Mouse (Mus musculus) forebrain, embryonic 13.5 days (tissue): Measurements from ENCODE around the gene Ubc. TPM values are rescaled to one million over a fixed set of nuclear protein-coding genes. Genes with fewer than 3 reads are reported as not detected.

ENCODE experiments used
- ATAC-seq: fragments of 200-750 bp; cut with Nextera tagmentation; 2 replicates; pipeline ENCODE4 v1.8.0; 2017
- H3K27ac ChIP-seq: fragments of 300-500 bp; sonication (generic); 2 replicates; pipeline ENCODE4 v1.5.1; 2015; ENCODE audit warnings: inconsistent platforms, mild to moderate bottlenecking, moderate library complexity
- H3K27me3 ChIP-seq: fragments of 300-500 bp; sonication (generic); 2 replicates; pipeline ENCODE4 v1.6.1; 2015; ENCODE audit warnings: mild to moderate bottlenecking, inconsistent platforms
- H3K36me3 ChIP-seq: fragments of 300-500 bp; sonication (generic); 2 replicates; pipeline ENCODE4 v1.6.1; 2015; ENCODE audit warnings: mild to moderate bottlenecking, inconsistent platforms; ENCODE audit not compliant: poor library complexity, severe bottlenecking
- H3K4me1 ChIP-seq: fragments of 300-500 bp; sonication (generic); 2 replicates; pipeline ENCODE4 v1.6.1; 2015; ENCODE audit warnings: inconsistent platforms
- H3K4me2 ChIP-seq: fragments of 300-500 bp; sonication (generic); 2 replicates; pipeline ENCODE4 v1.6.1; 2015; ENCODE audit warnings: inconsistent platforms, mild to moderate bottlenecking, moderate library complexity
- H3K4me3 ChIP-seq: fragments of 300-500 bp; sonication (generic); 2 replicates; pipeline ENCODE4 v1.5.1; 2015; ENCODE audit warnings: mild to moderate bottlenecking, inconsistent platforms
- H3K9ac ChIP-seq: fragments of 300-500 bp; sonication (generic); 2 replicates; pipeline ENCODE4 v1.6.1; 2015; ENCODE audit warnings: mild to moderate bottlenecking, inconsistent platforms
- H3K9me3 ChIP-seq: fragments of 300-500 bp; sonication (generic); replicated peaks from 2 replicates; pipeline ENCODE4 v1.6.1; 2016; ENCODE audit warnings: inconsistent platforms
- WGBS: fragments of 180-500 bp; shearing (Covaris S2); methylation state at CpG from one replicate; pipeline ENCODE4 v1.1.7; 2015; 5-methylcytosine and 5-hydroxymethylcytosine counted together
- polyA plus RNA-seq: library from polyadenylated mRNA; unstranded; fragments of >200 nt; fragmentation: Nextera tagmentation; extraction: Ambion mirVana; gene quantifications from 2 replicates; pipeline ENCODE4 v1.2.1, GENCODE M21; 2015

Ubc gene
- polyA plus RNA-seq, 1 experiment from 2014 or later: 1,082 TPM

DNA sequence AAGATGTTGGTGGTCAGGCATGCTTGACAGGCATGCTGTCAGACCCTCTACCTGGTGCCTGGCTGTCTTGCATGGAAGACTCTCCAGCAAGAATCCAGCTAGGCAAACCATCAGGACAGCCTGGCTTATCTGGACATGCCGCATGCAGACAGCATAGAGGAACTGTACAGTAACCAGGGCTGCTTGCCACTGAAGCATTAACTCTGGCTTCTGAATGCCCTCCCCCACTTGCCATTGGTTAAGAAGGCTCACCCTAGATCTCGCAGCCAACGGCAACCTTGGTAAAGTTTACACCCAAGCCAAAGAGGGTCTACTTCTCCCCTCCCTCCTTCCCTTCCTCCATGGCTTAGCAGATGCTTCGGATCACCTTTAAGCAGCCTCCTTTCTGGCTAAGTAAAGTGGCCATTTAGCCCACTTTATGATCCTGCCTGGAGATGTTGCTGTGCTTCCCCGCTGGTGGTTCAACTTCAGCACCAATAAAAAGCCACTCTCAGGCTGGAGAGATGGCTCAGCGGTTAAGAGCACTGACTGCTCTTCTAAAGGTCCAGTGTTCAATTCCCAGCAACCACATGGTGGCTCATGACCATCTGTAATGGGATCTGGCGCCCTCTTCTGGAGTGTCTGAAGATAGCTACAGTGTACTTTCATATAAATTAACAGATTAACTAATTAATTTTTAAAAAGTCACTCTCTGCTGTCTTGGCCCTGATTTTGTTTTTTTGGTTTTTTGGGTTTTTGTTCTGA lies 18.9 kb downstream of the Ubc start:
- Histone ChIP-seq H3K4me1 (no peaks in the 10 kb centered on the region), H3K9me3 (no peaks in the 10 kb centered on the region), H3K27ac (no peak overlapping the region), H3K4me2 (no peak overlapping the region), H3K4me3 (no peak overlapping the region), H3K27me3 (no peaks in the 10 kb centered on the region), H3K36me3 (no peaks in the 10 kb centered on the region), H3K9ac (no peak overlapping the region)
- 75% methylated on average over 7 of the region's 7 CpGs for WGBS
- ATAC-seq: no peak

DNA sequence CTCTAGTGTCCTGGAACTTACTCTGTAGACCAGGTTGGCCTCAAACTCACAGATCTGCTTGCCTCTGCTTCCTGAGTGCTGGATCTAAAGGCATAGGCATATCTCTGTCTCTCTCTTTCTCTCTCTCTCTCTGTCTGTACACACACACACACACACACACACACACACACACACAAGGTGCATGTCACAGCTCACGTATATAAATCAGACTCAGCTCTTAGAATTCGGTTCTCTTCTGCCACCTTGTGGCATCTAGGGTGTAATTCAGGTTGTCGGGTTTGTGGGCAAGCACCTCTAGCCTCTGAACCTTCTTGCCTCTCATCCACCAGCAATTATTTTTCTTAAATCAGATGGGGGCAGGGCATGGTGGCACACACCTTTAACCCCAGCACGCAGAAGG lies 21.4 kb downstream of the Ubc start:
- H3K27me3 ChIP-seq: no peaks in the 10 kb centered on the region
- H3K4me2 ChIP-seq: no peak overlapping the region
- H3K4me3 ChIP-seq: no peak overlapping the region
- H3K4me1 ChIP-seq: no peaks in the 10 kb centered on the region
- peak; percentile 38; the same call in 1 of the 2 replicates for ATAC-seq
- H3K36me3 ChIP-seq: no peaks in the 10 kb centered on the region
- 4% methylated on average over 4 of the region's 4 CpGs for WGBS
- H3K9me3 ChIP-seq: no peaks in the 10 kb centered on the region
- H3K9ac ChIP-seq: no peak overlapping the region
- H3K27ac ChIP-seq: no peak overlapping the region

DNA sequence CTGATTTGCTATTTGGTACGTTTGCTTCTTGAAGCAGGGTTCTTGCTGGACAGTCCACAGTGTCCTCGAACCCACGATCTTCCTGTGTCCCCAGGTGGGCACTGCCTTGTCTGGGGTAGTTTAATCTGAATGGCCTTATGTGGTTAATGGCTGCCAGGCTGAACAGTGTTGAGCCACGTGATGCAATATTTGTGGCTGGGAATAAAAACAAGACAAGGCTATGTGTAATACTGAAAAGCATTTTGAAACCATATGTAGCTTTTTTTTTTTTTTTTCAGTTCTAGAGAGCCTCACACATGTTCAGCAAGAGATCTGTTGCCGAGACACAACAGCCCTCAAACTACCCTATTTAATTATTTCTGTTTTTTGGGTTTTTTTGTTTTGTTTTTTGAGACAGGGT lies 21.8 kb downstream of the Ubc start:
- Histone ChIP-seq H3K36me3 (no peaks in the 10 kb centered on the region), H3K4me2 (no peak overlapping the region), H3K27ac (no peak overlapping the region), H3K27me3 (no peaks in the 10 kb centered on the region), H3K4me1 (no peaks in the 10 kb centered on the region), H3K9me3 (no peaks in the 10 kb centered on the region), H3K4me3 (no peak overlapping the region), H3K9ac (no peak overlapping the region)
- no peak for ATAC-seq
- 72% methylated on average over 5 of the region's 5 CpGs for WGBS

DNA sequence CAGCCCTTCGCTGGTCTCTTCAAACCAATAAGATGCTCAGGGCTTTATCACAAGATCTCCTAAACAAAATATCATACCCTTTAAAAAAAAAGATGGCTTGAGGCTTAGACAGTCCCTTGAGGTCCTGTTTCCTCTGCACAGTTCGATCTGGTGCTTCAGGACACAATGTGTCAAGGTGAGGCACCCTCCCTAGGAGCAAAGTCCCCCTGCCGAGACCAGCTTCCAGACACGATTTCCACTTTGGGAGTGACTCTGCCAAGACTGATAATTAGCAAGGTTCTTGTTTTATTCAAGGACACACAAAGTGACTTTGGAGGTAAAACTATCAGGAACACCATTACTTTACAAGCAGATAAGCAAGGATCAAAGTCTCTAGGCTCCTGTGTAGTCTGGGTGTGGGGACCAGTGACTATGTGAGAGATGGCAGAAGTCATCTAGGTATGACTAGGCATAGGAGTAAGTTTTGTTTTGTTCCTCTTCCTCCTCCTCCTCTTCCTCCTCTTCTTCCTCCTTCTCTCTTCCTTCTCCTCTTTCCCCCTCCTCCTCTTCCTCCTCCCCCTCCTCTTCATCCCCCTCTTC lies 25.1 kb downstream of the Ubc start:
- ATAC-seq: no peak
- Histone ChIP-seq H3K4me2 (no peak overlapping the region), H3K36me3 (no peaks in the 10 kb centered on the region), H3K4me1 (0 out of 2 replicates have a peak, but pooled peaks cover 7% of the 10 kb centered on the region), H3K27me3 (no peaks in the 10 kb centered on the region), H3K4me3 (no peak overlapping the region), H3K9me3 (no peaks in the 10 kb centered on the region), H3K9ac (no peak overlapping the region), H3K27ac (no peak overlapping the region)
- 79% methylated on average over 4 of the region's 4 CpGs for WGBS

DNA sequence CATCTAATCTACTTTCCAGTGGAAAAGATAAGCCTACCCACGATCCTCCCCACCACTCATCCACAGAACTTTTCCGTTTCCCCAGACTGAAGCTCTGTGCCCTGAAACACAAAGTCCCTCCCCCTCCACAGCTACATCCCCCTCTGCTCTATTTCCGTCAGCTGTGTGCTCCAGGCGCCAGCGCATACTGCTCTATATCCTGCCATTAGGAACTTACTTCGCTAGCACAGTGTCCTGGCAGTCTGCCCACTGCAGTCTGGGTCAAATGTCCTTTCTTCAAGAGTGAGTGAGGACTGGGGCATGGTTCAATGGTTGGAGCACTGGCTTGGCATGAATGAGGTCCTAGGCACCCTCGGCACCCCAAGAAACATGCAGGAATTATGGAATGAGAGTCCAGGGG lies 26.1 kb downstream of the Ubc start:
- H3K4me1 ChIP-seq: 0 out of 2 replicates have a peak, but pooled peaks cover 7% of the 10 kb centered on the region
- 85% methylated on average over 7 of the region's 7 CpGs for WGBS
- H3K4me3 ChIP-seq: no peak overlapping the region
- H3K9ac ChIP-seq: no peak overlapping the region
- ATAC-seq: no peak
- no peaks in the 10 kb centered on the region for H3K9me3 ChIP-seq
- no peaks in the 10 kb centered on the region for H3K27me3 ChIP-seq
- H3K27ac ChIP-seq: no peak overlapping the region
- H3K36me3 ChIP-seq: no peaks in the 10 kb centered on the region
- no peak overlapping the region for H3K4me2 ChIP-seq

DNA sequence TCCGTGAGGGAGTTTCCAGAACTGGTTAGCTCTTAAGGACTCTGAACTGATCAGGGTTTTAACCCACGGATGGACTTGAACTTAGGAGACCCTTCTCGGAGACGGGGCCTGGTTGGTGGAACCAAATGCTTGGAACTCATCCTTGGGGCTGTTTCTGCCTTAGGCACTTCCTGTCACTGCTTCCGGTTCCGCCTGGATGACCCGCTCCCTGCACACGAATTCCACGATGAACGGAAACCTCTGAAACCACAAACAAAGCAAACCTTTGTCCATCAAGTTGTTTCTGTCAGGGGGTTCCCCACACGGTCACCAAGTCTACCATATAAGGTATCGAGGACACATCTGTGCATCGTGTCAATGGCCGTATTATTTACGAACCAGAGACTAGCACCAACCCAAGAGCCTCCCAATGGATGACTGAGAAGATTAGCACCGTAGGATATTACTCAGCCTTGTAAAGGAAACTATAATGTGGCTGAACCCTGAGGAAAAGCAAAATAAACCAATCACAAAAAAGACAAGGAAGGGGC lies 29.0 kb downstream of the Ubc start:
- Histone ChIP-seq H3K9me3 (no peaks in the 10 kb centered on the region), H3K27ac (no peak overlapping the region), H3K4me2 (peak overlapping the region; percentile 6; the same call in 1 of the 2 replicates), H3K4me3 (no peak overlapping the region), H3K9ac (no peak overlapping the region), H3K36me3 (no peaks in the 10 kb centered on the region), H3K27me3 (no peaks in the 10 kb centered on the region), H3K4me1 (0 out of 2 replicates have a peak, but pooled peaks cover 7% of the 10 kb centered on the region)
- WGBS: 68% methylated on average over 16 of the region's 16 CpGs
- ATAC-seq: no peak

DNA sequence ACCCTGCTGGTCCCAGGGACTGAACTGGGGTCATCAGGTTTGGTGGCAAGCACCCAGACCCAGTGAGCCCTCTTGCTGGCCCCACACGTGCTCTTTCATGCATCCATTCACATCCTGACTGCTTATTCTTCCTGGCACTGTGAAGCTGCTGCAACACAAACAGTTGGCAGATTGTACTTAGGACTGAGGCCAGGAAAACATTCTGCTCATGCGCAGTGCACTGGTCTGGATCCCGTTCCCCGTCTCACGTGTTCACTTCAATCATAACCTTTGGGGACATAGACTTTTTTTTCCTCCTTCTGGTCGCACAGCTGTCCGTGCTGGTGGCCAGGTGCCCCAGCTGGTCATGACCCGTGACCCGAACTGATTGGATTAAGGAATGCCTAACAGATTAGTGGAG lies 29.4 kb downstream of the Ubc start:
- H3K4me1 ChIP-seq: 0 out of 2 replicates have a peak, but pooled peaks cover 7% of the 10 kb centered on the region
- no peak for ATAC-seq
- no peak overlapping the region for H3K27ac ChIP-seq
- H3K27me3 ChIP-seq: no peaks in the 10 kb centered on the region
- no peaks in the 10 kb centered on the region for H3K9me3 ChIP-seq
- H3K4me3 ChIP-seq: no peak overlapping the region
- peak overlapping the region; percentile 6; the same call in 1 of the 2 replicates for H3K4me2 ChIP-seq
- H3K36me3 ChIP-seq: no peaks in the 10 kb centered on the region
- no peak overlapping the region for H3K9ac ChIP-seq
- 37% methylated on average over 9 of the region's 9 CpGs for WGBS

DNA sequence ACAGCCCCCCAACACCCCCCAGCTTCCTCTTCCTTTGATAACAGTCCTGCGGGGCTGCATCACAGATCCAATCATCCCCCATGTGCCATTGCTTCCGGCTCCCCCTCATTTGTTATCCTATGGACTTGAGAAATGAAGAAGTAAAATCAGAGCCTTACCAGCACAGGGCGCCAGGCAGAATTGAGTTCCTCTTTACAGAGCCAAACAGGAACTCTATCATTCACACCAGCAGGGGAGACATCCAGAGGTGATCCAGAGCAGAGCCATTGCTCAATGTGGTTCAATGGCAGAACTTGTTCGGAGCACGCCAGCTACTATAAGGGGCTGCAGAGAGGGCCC lies 31.8 kb downstream of the Ubc start:
- WGBS: 88% methylated on average over 5 of the region's 5 CpGs
- no peak for ATAC-seq
- no peaks in the 10 kb centered on the region for H3K27me3 ChIP-seq

DNA sequence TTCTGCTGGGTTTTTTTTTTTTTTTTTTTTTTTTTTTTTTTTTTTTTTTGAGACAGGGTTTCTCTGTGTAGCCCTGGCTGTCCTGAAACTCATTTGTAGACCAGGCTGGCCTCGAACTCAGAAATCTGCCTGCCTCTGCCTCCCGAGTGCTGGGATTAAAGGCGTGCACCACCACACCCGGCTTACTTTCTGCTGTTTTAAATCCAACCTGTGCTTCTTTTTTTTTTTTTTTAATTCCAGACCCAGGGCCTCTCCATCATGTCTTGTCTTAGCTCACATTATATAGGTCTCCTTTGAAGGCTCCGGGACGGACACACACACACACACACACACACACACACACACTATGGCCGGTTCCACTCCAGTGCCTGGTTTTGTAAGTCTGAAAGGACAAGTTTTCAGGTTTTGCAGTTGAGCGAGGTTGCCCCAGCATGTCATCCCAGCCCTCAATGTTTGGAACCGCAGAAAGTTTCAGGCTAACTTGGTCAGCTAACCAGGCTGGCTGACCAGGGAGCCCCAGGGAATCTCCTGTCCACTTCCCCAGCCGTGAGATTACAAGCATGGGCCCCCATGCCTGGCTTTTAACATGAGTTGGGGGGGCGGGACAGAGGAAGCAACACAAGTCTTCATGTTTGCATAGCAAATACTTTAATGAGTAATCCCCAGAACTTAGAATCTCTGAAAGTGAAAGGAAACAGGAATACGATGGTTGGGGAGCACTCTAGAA lies 32.3 kb downstream of the Ubc start:
- Histone ChIP-seq H3K9me3 (peaks cover 5% of the 10 kb centered on the region; the same call in 1 of the 2 replicates), H3K9ac (no peak overlapping the region), H3K27ac (no peak overlapping the region), H3K4me2 (no peak overlapping the region), H3K27me3 (no peaks in the 10 kb centered on the region), H3K36me3 (no peaks in the 10 kb centered on the region), H3K4me3 (no peak overlapping the region), H3K4me1 (0 out of 2 replicates have a peak, but pooled peaks cover 7% of the 10 kb centered on the region)
- 85% methylated on average over 12 of the region's 12 CpGs for WGBS
- no peak for ATAC-seq

More for the DNA sequence above, 31.8 kb downstream of the Ubc start:
- Histone ChIP-seq H3K4me3 (no peak overlapping the region), H3K36me3 (no peaks in the 10 kb centered on the region), H3K4me2 (no peak overlapping the region), H3K9ac (no peak overlapping the region), H3K9me3 (peaks cover under 1% of the 10 kb centered on the region; the same call in 1 of the 2 replicates), H3K4me1 (0 out of 2 replicates have a peak, but pooled peaks cover 7% of the 10 kb centered on the region), H3K27ac (no peak overlapping the region)

DNA sequence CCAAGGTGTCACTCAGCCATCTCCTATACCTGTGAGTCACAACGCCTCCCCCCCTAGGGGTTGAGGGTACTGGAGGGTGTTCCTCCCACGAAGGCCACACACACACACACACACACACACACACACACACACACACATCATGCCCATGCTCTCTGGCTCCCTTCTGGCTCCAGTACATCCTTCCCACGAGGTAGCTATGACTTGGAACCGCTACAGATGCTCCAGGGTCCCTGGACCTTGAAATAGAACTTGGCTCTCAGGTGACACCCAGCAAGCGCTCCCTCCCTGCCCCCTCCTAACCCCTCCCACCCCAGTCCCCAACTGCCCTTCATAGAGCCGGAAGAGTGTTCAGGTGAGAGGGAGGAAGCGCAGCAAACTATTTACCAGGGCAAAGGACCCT lies 34.4 kb downstream of the Ubc start:
- 0 out of 2 replicates have a peak, but pooled peaks cover 3% of the 10 kb centered on the region for H3K4me1 ChIP-seq
- H3K9ac ChIP-seq: no peak overlapping the region
- H3K4me3 ChIP-seq: no peak overlapping the region
- H3K27me3 ChIP-seq: no peaks in the 10 kb centered on the region
- no peak overlapping the region for H3K27ac ChIP-seq
- no peaks in the 10 kb centered on the region for H3K36me3 ChIP-seq
- peaks cover 5% of the 10 kb centered on the region; the same call in 1 of the 2 replicates for H3K9me3 ChIP-seq
- no peak for ATAC-seq
- H3K4me2 ChIP-seq: no peak overlapping the region
- WGBS: 49% methylated on average over 7 of the region's 7 CpGs

DNA sequence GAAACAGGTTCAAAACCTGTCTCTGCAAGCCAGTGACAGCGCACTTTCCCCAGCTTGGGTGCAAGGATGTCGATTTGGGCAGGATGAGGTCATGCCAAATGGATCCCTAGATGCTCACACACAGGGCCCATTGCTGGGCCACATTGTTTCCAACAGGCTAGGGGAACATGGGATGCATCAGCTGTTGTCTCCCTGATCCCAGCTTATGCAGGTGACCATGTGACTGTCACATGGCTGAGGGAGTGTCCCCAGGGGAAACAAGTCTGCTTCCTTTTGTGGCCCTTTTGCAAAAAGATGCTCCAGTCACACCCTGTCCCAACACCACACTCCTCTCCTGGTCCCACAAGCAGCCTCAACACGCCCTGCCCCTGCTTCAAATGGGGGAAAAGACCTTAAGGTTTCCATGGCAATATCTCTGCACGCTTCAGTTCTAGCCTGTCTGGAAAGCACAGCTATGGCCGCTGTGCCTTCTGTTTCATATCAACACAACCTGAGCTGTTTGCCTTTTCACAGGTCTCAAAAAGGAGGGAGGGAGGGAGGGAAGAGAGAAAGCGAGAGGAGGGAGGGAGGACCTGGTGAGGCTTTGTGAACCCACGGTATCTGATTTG lies 35.0 kb downstream of the Ubc start:
- peaks cover 5% of the 10 kb centered on the region; the same call in 1 of the 2 replicates for H3K9me3 ChIP-seq
- H3K27ac ChIP-seq: no peak overlapping the region
- no peak overlapping the region for H3K9ac ChIP-seq
- H3K4me2 ChIP-seq: no peak overlapping the region
- no peaks in the 10 kb centered on the region for H3K27me3 ChIP-seq
- H3K4me3 ChIP-seq: no peak overlapping the region
- no peaks in the 10 kb centered on the region for H3K36me3 ChIP-seq
- 64% methylated on average over 7 of the region's 7 CpGs for WGBS
- ATAC-seq: no peak
- no peaks in the 10 kb centered on the region for H3K4me1 ChIP-seq
